Mouse (Mus musculus) MEL (cell line): ENCODE data around the gene Nucb1. TPM values are rescaled to one million over a fixed set of nuclear protein-coding genes. Genes with fewer than 3 reads are reported as not detected.

Experiments
- DNase-seq: peaks from one replicate; pipeline ENCODE4 v3.0.0; 2011; ENCODE audit warnings: low read depth, low spot score
- H3K27ac ChIP-seq: 2 replicates; pipeline ENCODE4 v1.5.1; 2012; ENCODE audit warnings: low read depth, mild to moderate bottlenecking, control low read depth, low read length, moderate library complexity; ENCODE audit not compliant: control insufficient read depth
- H3K27me3 ChIP-seq, 2 experiments: fragments of 150-350 bp in 1 of 2; sonication (generic) in 1 of 2; 2 replicates each; pipeline ENCODE4 v1.6.1; 2012; ENCODE audit warnings: low read length in 2 of 2, mild to moderate bottlenecking in 2 of 2, improper control_type of control experiment in 1 of 2, moderate library complexity in 1 of 2; ENCODE audit not compliant: insufficient read depth in 2 of 2, control insufficient read depth in 1 of 2
- H3K36me3 ChIP-seq, 2 experiments: 2 replicates each; pipeline ENCODE4 v1.6.1; 2012 to 2014; ENCODE audit warnings: low read length in 2 of 2, improper control_type of control experiment in 1 of 2, inconsistent platforms in 1 of 2, mild to moderate bottlenecking in 1 of 2; ENCODE audit not compliant: insufficient read depth in 2 of 2, control insufficient read depth in 1 of 2
- H3K4me1 ChIP-seq, 2 experiments: fragments of 150-350 bp in 1 of 2; sonication (generic) in 1 of 2; 2 replicates each; pipeline ENCODE4 v1.6.1; 2012; ENCODE audit warnings: low read length in 2 of 2, improper control_type of control experiment in 1 of 2, mild to moderate bottlenecking in 1 of 2; ENCODE audit not compliant: insufficient read depth in 2 of 2, control insufficient read depth in 1 of 2
- H3K4me3 ChIP-seq, 2 experiments: fragments of 150-350 bp in 1 of 2; sonication (generic) in 1 of 2; 2 replicates each; pipeline ENCODE4 v1.5.1; 2012; ENCODE audit warnings: low read depth in 2 of 2, low read length in 2 of 2, mild to moderate bottlenecking in 2 of 2, moderate library complexity in 2 of 2, control low read depth in 1 of 2, improper control_type of control experiment in 1 of 2; ENCODE audit not compliant: control insufficient read depth in 1 of 2, insufficient read depth in 1 of 2
- H3K79me2 ChIP-seq: 2 replicates; pipeline ENCODE4 v1.6.1; 2012; ENCODE audit warnings: mild to moderate bottlenecking, low read length, moderate library complexity; ENCODE audit not compliant: control insufficient read depth, poor library complexity, insufficient read depth
- H3K9ac ChIP-seq: 2 replicates; pipeline ENCODE4 v1.6.1; 2012; ENCODE audit warnings: low read depth, mild to moderate bottlenecking, control low read depth, low read length, moderate library complexity; ENCODE audit not compliant: control insufficient read depth, poor library complexity, severe bottlenecking
- H3K9me3 ChIP-seq: fragments of 150-350 bp; sonication (generic); replicated peaks from 2 replicates; pipeline ENCODE4 v1.6.1; 2012; ENCODE audit warnings: mild to moderate bottlenecking, low read length, improper control_type of control experiment, moderate library complexity; ENCODE audit not compliant: insufficient read depth
- CHD2 ChIP-seq: IDR thresholded peaks from 2 replicates; pipeline ENCODE4 v1.6.1; 2011; ENCODE audit warnings: low read length, improper control_type of control experiment
- CTCF ChIP-seq, 3 experiments: IDR thresholded peaks in 2 of 3; conservative IDR thresholded peaks in 1 of 3; 2 replicates each; pipeline ENCODE4 v1.5.1; 2011 to 2012; ENCODE audit warnings: low read length in 3 of 3, low read depth in 2 of 3, mild to moderate bottlenecking in 2 of 3, improper control_type of control experiment in 1 of 3, inconsistent platforms in 1 of 3, mixed read lengths in 1 of 3, moderate library complexity in 1 of 3; ENCODE audit not compliant: control insufficient read depth in 1 of 3, insufficient read depth in 1 of 3, poor library complexity in 1 of 3, severe bottlenecking in 1 of 3
- E2F4 ChIP-seq: IDR thresholded peaks from 2 replicates; pipeline ENCODE4 v1.6.1; 2011; ENCODE audit warnings: low read depth, low read length, improper control_type of control experiment, borderline replicate concordance
- ELF1 ChIP-seq: IDR thresholded peaks from 2 replicates; pipeline ENCODE4 v1.6.1; 2014; ENCODE audit warnings: low read depth, mild to moderate bottlenecking, inconsistent platforms, low read length, improper control_type of control experiment, moderate library complexity
- EP300 ChIP-seq, 2 experiments: IDR thresholded peaks; 2 replicates each; pipeline ENCODE4 v1.6.1; 2011; ENCODE audit warnings: improper control_type of control experiment in 2 of 2, low read length in 2 of 2, low read depth in 1 of 2, mild to moderate bottlenecking in 1 of 2
- ETS1 ChIP-seq: IDR thresholded peaks from 2 replicates; pipeline ENCODE4 v1.6.1; 2012; ENCODE audit warnings: low read depth, mild to moderate bottlenecking, inconsistent platforms, low read length, improper control_type of control experiment, moderate library complexity
- GATA1 ChIP-seq: IDR thresholded peaks from 2 replicates; pipeline ENCODE4 v1.6.1; 2011; ENCODE audit warnings: low read depth, low read length, improper control_type of control experiment
- JUND ChIP-seq: IDR thresholded peaks from 2 replicates; pipeline ENCODE4 v1.6.1; 2011; ENCODE audit warnings: low read depth, mild to moderate bottlenecking, improper control_type of control experiment, low read length
- MAZ ChIP-seq: IDR thresholded peaks from 2 replicates; pipeline ENCODE4 v1.6.1; 2012; ENCODE audit warnings: low read depth, mild to moderate bottlenecking, inconsistent platforms, low read length, improper control_type of control experiment
- MEF2A ChIP-seq: IDR thresholded peaks from 2 replicates; pipeline ENCODE4 v1.6.1; 2014; ENCODE audit warnings: low read depth, mild to moderate bottlenecking, inconsistent platforms, low read length, improper control_type of control experiment; ENCODE audit not compliant: poor library complexity, insufficient replicate concordance, severe bottlenecking; ENCODE audit errors: extremely low read depth
- MYC ChIP-seq: IDR thresholded peaks from 2 replicates; pipeline ENCODE4 v1.6.1; 2011; ENCODE audit warnings: low read depth, mild to moderate bottlenecking, low read length, improper control_type of control experiment, moderate library complexity
- NRF1 ChIP-seq: IDR thresholded peaks from 2 replicates; pipeline ENCODE4 v1.6.1; 2014; ENCODE audit warnings: low read depth, mild to moderate bottlenecking, inconsistent platforms, low read length, improper control_type of control experiment, moderate library complexity; ENCODE audit not compliant: poor library complexity, insufficient read depth, severe bottlenecking
- POLR2AphosphoS2 ChIP-seq: IDR thresholded peaks from 2 replicates; pipeline ENCODE4 v1.6.1; 2011; ENCODE audit warnings: low read length, improper control_type of control experiment
- POLR2AphosphoS5 ChIP-seq: IDR thresholded peaks from 2 replicates; pipeline ENCODE4 v1.6.1; 2012; ENCODE audit warnings: low read depth, borderline replicate concordance, mild to moderate bottlenecking, inconsistent platforms, low read length, moderate library complexity, mixed read lengths
- RAD21 ChIP-seq: IDR thresholded peaks from 2 replicates; pipeline ENCODE4 v1.6.1; 2011; ENCODE audit warnings: mild to moderate bottlenecking, low read depth, low read length, improper control_type of control experiment
- RCOR1 ChIP-seq: IDR thresholded peaks from 2 replicates; pipeline ENCODE4 v1.6.1; 2012; ENCODE audit warnings: low read depth, mild to moderate bottlenecking, inconsistent platforms, low read length, improper control_type of control experiment
- SIN3A ChIP-seq: IDR thresholded peaks from 2 replicates; pipeline ENCODE4 v1.6.1; 2012; ENCODE audit warnings: low read length, improper control_type of control experiment, inconsistent platforms
- TAL1 ChIP-seq: IDR thresholded peaks from 2 replicates; pipeline ENCODE4 v1.6.1; 2012; ENCODE audit warnings: mild to moderate bottlenecking, inconsistent platforms, low read length, moderate library complexity, mixed read lengths
- TBP ChIP-seq: IDR thresholded peaks from 2 replicates; pipeline ENCODE4 v1.8.0; 2011; ENCODE audit warnings: low read depth, low read length, improper control_type of control experiment
- UBTF ChIP-seq: IDR thresholded peaks from 2 replicates; pipeline ENCODE4 v1.6.1; 2012; ENCODE audit warnings: low read depth, mild to moderate bottlenecking, inconsistent platforms, low read length, improper control_type of control experiment, moderate library complexity, borderline replicate concordance; ENCODE audit not compliant: insufficient read depth
- ZC3H11A ChIP-seq: IDR thresholded peaks from 2 replicates; pipeline ENCODE4 v1.6.1; 2012; ENCODE audit warnings: low read depth, mild to moderate bottlenecking, inconsistent platforms, low read length, improper control_type of control experiment
- ZKSCAN1 ChIP-seq: IDR thresholded peaks from 2 replicates; pipeline ENCODE4 v1.6.1; 2012; ENCODE audit warnings: low read depth, mild to moderate bottlenecking, inconsistent platforms, low read length, improper control_type of control experiment, moderate library complexity
- ZMIZ1 ChIP-seq: IDR thresholded peaks from 2 replicates; pipeline ENCODE4 v1.6.1; 2012; ENCODE audit warnings: low read depth, mild to moderate bottlenecking, inconsistent platforms, low read length, improper control_type of control experiment, moderate library complexity
- polyA plus RNA-seq, 2 experiments: library from polyadenylated mRNA; stranded (reverse) in 1 of 2; unstranded in 1 of 2; fragments of >175 nt in 1 of 2; fragments of >200 nt in 1 of 2; gene quantifications; 2 replicates each; pipeline versions ENCODE4 v1.2.1 to v1.2.4; 2012; ENCODE audit warnings: low replicate concordance in 2 of 2, low read depth in 1 of 2; ENCODE audit not compliant: insufficient read length in 2 of 2, insufficient read depth in 1 of 2, missing spikeins in 1 of 2
- total RNA-seq: library from RNA; depleted of rRNA; stranded (reverse); fragments of 300-350 nt; gene quantifications from 2 replicates; pipeline ENCODE4 v1.2.3, GENCODE M21; 2012

The Nucb1 gene
- total and polyA plus RNA-seq, 3 experiments = 92.3 to 343 (median 196) TPM

- TF ChIP-seq RCOR1 = 0 out of 2 replicates have a peak, but pooled peaks have one; percentile 48
- TF ChIP-seq CHD2 = peak; percentile 86
- TF ChIP-seq ZMIZ1 = peak; percentile 95
- peak; percentile 87 for TF ChIP-seq ETS1
- TF ChIP-seq EP300 (IDR thresholded peaks at IDR 0.05; ENCODE audit: low read depth in 1 of 2, low read length in 2 of 2) = peak in 1 of 2 experiments; percentile 84; a peak in 3 of 4 replicates
Measured at GRCm38 (mm10) chr7:45509912-45510787, at the start of gene Nucb1 (continued).

GRCm38 (mm10) chr7:45558907-45559306 lies 48.7 kb upstream of the Nucb1 start:
- no peak overlapping the region for H3K9ac ChIP-seq
- no peaks in the 10 kb centered on the region; the same call in 1 of the 2 replicates for H3K79me2 ChIP-seq
- H3K9me3 ChIP-seq = no peaks in the 10 kb centered on the region
- TF ChIP-seq MAZ = no peak
- no peak for TF ChIP-seq TBP
- no peak for TF ChIP-seq SIN3A
- TF ChIP-seq RAD21 = no peak
- no peak for TF ChIP-seq MYC
- no peak for TF ChIP-seq UBTF
- TF ChIP-seq JUND = no peak
- no peak for TF ChIP-seq NRF1
- TF ChIP-seq TAL1 = no peak
- no peak for TF ChIP-seq GATA1
- no peak for TF ChIP-seq POLR2AphosphoS2
- TF ChIP-seq ETS1 = no peak
- TF ChIP-seq CHD2 = no peak
- no peak for TF ChIP-seq CTCF (IDR thresholded peaks at IDR 0.05 in 2 of 3, conservative IDR thresholded peaks at IDR 0.05 in 1 of 3; ENCODE audit: control insufficient read depth in 1 of 3, insufficient read depth in 1 of 3, low read depth in 2 of 3, low read length in 3 of 3, poor library complexity in 1 of 3, severe bottlenecking in 1 of 3)
- TF ChIP-seq POLR2AphosphoS5 = no peak
- TF ChIP-seq ZC3H11A = no peak
- TF ChIP-seq ELF1 = no peak
- no peak for TF ChIP-seq MEF2A
- no peak for TF ChIP-seq ZKSCAN1
- no peak for TF ChIP-seq E2F4
- no peak overlapping the region for H3K27ac ChIP-seq
- H3K27me3 ChIP-seq = no peaks in the 10 kb centered on the region
- DNase-seq = no peak
- H3K36me3 ChIP-seq = 0 out of 4 replicates have a peak, but pooled peaks cover 0 to 2% of the 10 kb centered on the region in 2 experiments
- no peak overlapping the region for H3K4me3 ChIP-seq
- H3K4me1 ChIP-seq = peaks cover 0 to 10% of the 10 kb centered on the region in 2 experiments; a peak in 2 of 4 replicates
